Mouse (Mus musculus) 3134 (cell line): Measurements from ENCODE around the gene Chmp3.
A peak's percentile ranks its signal among the peaks of the same experiment; 100 is the strongest.

ENCODE experiments used
- DNase-seq: peaks from one replicate; pipeline ENCODE4 v3.0.0-alpha.2; 2011; ENCODE audit warnings: low spot score; ENCODE audit not compliant: insufficient read length; ENCODE audit errors: extremely low read depth

The Chmp3 gene

DNA sequence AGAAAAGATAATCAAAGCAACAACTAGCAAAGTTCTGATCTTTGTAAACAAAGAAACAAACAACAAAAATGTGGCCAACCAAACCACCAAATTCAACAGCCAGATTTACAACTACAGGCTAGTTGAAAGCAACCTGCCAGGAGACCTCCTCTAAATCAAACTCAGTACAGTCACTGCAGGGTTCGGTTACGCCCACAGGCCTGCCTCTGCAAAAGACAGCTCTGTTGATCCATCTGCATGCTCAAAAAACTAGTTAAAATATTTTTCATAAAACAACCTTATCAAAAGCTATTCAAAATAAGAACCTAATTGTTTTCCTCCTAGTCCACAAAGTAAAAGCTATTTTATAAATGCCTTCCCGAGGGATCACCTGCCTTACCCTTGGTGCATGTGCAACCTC lies 64.2 kb downstream of the Chmp3 start:
- DNase-seq: no peak

DNA sequence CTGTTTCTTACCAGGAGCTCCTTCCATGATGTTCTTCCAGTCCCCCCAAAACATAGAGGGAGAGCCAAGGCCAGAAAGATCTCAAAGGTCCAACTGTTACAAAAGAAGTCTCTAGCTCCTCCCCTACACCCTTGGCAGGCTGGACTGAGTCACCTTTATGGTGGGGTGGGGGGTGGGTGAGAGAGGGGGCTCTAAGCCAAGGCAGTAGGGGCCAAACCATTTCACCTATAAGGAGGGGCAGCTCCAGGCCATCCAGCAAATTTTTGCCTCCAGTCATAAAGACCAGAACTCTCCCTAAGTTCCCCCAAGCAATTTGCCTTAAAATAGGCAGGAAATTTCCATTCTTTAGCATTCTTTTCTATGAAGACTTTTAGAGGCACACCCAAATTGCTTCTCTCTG lies 65.4 kb downstream of the Chmp3 start:
- DNase-seq: no peak

DNA sequence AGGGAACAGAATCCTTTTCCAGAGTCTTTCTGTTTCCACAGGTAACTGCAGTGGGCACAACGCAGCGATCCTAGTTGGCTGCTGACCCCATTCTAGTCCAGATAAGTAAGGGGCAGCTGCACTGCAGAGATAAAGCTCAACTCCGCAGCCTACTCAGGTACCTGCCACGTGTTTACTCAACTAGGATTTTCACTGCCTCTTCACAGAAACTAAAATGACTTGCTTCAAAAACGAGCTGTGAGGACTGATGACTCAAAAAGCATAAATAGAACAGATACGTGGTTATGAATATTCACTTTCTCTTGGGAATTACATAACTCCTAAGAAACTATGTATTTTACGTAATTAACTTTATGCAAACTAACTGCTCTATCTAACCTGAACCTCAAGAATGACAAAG lies 66.4 kb downstream of the Chmp3 start:
- DNase-seq: no peak

DNA sequence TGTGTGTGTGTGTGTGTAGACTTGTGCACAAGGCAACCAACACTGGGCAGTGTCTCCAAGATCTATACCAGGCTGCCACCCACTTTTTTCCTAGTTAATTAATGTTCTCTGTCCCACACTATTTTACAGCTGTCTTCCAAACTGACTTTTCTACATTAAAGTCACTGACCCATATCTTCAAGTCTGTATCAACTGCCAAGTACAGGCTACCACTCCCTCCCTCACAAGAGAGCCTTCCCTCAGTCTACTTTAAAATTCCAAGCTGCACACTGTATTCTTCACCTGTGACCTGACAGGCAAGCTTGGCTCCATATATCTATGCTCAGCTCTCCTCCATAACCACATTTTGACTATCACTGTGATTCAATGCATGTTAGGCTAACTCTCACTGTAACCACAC lies 69.6 kb downstream of the Chmp3 start:
- DNase-seq: no peak

DNA sequence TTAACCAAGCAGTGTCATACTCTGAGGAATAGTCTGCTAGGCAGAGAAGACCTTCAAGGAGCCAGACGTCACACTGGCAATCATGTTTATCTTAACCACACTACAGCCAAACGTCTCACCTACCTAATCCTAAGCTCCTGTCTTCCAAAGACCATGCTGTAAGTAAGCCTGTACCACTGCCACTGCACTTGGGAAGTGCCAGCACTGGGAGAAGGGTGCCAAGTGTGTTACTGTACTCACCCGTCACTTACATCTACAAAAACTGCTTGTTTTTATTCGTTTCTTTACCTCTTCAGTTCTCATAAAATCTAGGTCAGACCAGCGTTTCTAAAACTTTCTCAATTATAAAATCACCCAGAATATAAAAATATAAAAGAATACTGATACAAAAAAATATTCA lies 73.4 kb downstream of the Chmp3 start:
- no peak for DNase-seq

DNA sequence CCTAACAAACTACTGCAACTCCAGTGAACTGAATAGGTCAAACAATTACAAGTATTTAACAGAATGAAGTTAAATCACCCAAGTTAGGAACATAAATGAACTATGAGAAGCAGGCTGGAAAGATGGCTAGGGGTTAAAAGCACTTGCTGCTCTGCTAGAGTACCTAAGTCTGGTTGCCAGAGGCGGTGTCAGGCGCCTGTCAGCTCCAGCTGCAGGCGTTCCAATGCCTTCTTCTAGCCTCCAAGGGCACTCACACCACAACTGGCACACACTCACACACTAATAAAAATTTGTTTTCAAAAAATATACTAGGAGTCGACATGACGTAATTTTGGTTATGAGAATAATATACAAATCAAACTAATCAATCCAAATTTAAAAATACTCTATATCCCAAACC lies 78.0 kb downstream of the Chmp3 start:
- no peak for DNase-seq

DNA sequence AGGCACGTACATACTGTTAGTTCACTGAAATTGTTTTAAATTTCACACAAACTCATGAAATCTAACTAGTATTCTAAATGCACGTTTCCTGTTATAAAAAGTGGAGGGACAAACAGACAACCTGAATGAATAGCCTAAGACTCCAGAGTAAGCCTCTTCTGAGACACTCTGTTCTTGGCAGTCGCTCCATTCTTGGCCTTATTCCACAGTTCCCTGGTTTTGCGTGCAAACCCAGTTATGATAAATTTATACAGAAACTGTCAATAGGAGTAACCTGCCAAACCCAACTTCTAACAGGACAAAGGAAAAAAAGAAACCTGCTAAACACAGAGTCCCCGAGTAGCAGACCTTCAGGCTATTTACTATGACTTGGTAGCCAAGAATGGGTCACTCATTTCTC lies 78.4 kb downstream of the Chmp3 start:
- no peak for DNase-seq

DNA sequence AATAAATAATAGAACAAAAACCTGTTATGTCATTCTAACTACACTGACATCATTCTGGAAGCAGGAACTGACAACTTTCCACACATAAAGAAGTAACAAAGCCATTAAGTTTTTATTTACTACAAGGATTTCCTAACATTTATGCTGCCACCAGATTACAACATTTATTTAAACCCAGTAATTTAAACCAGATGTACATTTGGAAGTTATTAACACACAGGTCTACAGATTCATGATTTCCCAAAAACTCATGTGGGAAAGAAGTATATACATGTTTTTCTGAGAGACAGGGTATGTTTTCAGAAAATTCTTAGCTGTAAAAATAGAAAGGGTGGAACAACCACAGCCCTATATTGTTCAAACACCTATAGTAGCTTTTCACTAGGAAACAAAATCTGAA lies 81.1 kb downstream of the Chmp3 start:
- DNase-seq: no peak

DNA sequence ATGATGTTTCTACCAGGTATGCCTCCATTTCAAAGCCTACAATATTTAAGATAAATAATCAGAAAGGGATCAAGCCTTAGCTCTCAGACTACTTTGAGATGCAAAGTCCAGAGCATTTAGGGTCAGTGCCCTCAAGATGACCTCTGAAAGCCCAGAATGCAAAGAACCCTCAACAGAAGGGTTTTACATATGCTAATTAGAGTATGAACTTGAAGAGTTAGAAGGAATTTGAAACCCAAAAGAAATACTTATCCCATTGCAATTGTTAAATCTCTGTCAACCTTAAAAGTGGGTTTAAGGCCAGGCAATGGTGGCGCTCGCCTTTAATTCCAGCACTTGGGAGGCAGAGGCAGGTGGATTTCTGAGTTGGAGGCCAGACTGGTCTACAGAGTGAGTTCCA lies 82.4 kb downstream of the Chmp3 start:
- no peak for DNase-seq

DNA sequence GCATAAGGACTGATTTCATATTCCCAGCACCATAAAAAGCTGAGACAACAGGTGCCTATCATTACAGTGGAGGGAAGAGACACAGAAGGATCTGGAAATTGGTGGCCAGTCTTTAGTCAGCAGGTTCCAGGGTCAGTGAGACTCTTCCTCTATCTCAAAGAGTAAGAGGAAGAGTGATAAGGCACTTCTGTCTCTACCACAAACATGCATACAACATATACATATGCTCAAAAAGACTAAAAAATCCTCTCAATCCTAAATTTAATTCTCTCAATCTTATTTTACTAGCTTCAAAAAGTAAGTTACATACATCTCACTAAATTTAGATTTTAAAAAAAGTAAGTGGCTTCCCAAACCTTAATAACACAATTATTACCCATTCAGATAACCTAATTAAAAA lies 83.7 kb downstream of the Chmp3 start:
- no peak for DNase-seq

DNA sequence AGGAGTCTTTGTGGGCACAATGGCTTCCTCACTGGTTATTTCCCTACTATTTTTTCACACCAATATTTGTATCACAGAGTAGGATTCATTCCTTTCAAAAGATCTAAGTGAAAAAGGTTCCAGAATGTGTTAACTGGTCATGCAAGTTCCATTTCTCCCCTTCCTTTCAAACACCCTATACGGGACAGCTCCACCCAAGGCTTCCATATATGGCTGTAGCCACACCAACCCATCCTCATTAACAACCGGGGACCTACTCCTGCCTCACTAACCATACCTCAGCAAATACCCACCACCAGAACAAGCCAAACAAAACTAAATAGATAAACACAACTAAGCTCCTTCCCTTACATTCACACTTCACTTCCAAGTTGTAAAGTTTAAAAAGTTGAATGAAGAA lies 87.6 kb downstream of the Chmp3 start:
- DNase-seq: no peak

DNA sequence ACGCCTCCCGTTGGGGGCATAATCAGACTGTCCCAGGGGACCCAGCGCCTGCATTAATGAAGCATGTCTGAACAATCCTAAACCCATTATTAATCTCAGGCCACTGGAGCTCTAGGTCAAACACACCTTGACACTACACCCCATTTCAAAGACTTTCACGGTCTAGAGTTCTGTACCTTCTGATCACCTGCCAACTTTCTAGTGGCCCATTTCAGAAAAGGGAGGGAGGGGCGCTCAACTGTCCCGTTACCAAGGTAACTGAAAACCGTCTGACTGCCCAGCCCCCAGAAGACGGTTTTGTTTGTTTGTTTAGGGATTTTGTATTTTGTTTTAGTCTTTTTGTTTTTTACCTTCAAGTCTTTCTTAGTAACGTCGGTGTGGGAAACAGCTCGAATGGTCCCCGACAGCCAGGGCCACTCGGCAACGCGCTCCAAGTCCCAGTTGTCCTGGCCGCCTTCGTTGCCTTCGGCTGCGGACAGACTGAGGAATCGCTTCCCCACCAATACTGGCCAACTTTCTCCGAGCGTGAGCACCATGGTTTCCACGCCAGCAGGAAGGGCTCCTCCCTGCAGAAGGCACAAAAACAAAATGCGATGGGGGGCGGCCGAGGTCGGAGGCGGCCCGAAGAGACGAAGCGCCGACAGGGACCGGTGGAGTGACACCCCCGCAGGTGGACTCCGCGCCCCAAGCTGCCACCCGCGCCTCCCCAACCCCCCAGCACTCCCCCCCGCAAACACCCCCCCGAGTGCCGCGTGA lies 88.3 kb downstream of the Chmp3 start:
- peak; percentile 61 for DNase-seq
